Mouse (Mus musculus) yolk sac, embryonic 10.5 days (tissue): ENCODE results near the gene Cplx3.

Experiments used
- DNase-seq: peaks from one replicate; pipeline ENCODE4 v3.0.0-alpha.2; 2017; ENCODE audit warnings: low spot score

The Cplx3 gene

DNA sequence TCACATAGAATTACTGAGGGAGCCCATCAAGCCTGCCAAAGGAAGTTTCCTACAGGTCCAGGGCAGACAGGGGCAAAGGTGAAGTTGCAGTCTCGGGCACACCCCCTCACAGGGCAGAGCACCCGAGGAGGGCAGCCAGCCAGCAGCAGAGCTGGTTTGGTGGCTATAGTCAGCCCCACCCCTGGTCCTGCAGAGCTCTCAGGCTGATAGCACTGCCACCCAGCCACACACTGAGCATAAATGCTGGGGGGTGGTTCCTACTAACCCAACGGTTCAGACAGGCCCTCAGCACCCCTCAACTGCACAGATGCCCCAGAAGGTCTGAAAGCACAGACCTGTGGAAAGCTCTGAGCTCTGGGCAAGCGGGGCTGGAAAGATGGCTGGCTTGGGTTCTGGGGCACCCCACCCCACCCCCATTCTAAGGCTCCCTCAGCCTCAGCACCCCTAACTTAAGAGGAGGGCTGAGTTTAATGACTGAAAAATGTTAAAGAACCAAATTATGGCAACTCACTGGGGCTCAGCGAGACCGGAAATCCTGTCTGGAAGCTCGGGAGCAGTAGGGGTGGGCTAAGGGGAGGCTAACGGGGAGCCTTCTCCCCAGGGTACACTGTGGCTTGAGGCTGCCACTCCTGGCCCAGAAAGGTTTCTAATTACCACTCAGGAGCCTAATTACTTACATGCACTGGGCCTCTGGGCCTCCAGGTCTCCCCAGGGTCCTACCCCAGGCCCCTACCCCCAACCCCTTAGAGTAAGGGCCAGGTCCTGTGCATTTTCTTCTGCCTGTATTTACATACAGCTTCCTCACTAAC lies 32.8 kb upstream of the Cplx3 start:
- no peak for DNase-seq

DNA sequence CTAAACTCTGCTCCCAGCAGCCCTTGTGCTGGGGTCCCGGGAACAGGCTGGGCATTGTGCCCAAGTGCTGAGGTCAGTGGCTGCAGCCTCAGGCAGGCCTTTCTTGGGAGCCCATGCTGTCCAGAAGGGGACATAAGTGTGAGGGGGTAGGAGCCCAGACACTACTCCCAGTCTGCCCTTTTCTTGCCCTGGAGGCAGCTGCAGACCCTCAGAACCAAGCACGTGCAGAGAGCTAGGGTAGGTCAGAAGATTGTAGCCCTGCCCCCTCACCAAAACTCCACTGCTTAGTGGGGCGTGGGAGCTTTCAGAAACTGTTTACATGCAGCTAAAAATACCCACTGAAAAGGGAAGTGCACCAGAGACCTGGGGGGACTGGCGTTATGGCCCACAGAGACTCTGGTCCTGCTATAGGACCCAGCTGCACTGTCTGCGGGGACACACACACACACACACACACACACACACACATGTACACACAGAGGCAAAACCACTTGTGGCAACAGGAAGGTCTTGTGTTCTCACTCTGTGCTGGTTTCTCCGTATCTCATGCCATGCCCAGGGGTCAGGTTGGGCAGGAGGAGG lies 31.8 kb upstream of the Cplx3 start:
- no peak for DNase-seq

DNA sequence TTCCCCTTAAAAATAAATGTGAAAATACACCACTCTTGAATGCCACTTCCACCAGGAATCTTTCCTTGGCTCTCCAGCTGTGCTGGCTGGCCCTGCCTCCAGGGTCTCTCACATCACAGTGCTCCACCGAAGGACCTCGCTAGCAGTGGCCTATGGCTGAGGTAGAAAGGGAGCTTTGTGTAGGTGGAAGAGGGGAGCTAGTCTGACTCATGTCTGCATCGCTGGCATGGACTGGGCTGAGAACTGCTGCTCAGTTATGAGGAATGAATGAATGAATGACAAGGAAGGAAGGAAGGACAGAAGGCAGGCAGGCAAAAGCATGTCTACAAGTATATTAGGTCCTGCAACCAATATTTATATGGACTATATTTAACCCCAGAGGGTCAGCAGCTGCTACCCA lies 31.2 kb upstream of the Cplx3 start:
- DNase-seq = no peak

DNA sequence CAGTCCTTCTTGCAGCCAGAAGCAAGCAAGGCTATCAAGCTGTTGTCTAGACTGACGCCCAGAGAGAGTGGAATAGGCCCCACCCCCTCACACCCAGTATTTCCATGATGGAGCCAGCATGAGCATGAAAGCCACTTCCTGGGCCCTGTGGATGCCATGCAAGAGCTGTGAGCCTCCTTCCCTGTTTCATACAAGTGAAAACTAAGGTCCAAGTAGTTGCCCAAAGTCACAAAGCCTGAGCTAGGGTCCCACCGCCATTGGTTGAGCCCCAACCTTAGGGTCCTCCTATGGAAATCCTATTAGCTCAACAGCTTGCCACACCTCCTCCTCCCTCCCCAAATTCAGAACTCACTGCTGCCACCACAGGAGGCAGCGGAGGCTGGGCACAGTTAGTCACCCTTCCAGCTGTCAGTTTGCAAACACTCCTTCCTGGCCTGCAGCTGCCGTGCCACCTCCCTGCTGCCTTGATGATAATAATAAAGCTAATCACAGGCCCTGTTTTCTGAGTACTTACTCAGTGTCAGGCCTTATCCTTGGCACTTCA lies 27.5 kb upstream of the Cplx3 start:
- no peak for DNase-seq

DNA sequence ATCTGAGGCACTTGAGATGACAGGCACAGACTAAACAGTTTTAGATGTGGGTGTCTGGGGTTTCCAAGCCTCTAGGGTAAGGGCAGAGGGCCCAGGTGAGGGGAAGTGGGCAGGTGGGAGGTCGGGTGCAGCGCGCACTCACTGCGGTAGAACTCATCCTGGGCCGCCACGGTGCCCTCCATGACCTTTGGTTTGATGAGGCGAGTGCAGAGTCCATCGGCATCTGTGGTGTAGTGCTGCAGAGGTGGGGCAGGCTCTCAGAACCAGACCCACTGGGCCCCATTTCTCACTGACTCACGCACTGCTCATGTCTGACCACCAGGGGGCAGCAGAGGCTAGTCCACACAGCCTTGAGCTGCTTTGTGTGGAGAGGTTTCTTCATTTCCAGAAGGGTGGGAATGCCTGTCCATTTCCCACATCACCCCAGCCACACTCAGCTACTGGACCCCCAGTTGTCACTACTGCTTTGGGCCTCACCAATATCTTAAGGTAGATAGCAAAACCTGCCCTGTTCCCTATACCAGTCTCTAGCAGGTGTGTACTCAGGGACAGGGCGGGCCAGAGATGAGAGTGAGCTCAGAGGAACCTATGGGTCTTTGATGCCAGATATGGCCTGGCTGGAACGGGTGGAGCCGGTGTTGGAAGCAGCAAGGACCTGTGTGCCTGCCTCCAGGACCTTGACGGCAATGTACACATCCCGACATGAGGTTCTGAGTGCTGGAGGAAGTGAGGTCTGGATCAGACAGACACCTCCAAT lies 23.2 kb upstream of the Cplx3 start:
- peak; percentile 45 for DNase-seq

DNA sequence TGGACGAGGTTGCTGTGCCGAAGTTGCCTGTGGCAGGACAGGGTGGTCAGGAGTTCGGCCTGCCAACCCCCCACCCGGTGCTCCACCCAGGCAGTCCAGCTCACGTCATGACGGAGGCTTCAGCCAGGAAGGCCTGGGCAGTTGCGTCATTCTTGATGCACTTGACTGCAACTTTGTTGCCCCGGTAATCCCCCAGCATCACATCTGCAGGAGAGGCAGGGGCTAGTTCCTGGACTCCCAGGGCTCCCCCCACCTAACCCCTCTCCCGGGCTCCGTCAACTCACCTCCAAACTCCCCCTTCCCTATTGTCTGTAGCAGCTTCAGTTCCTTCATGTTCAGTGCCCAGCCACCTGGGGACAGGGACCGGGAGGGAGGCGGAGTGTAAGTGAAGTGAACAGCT lies 22.6 kb upstream of the Cplx3 start:
- DNase-seq = no peak

DNA sequence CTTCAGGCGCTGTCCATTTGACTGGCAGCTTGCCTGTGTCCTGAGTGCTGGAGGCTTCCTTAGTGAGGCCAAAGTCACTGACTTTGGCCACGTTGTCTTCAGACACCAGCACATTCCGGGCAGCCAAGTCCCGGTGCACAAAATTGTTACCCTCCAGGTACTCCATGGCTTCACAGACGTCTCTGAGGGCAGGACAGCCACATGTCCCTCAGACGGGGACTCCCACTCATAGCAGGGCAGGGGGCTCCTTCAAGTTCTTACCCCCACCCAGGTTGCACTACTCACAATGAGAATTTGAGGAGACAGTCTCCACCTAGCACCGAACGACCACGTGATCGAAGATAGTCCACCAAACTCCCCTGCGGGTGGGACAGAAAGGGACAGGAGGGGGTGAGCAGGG lies 21.8 kb upstream of the Cplx3 start:
- no peak for DNase-seq

DNA sequence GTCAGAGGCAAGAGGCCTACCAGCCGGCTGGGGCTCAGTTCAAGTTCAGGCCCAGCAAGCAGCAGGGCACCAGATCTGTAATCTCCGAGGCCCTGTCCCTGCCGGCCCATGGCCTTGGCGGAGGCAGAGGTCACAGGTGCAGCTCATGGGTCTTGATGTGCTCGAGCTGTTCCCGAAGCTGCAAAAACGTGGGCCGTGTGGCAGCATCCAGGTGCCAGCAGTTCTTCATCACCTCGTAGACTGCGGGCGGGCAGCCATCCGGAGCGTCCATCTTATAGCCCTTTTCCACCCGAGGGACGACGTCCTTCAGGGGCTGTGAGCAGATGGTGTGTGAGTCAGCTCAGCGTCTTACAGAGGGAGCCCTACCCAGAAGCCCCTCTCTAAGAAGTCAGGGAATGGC lies 21.1 kb upstream of the Cplx3 start:
- DNase-seq = no peak

DNA sequence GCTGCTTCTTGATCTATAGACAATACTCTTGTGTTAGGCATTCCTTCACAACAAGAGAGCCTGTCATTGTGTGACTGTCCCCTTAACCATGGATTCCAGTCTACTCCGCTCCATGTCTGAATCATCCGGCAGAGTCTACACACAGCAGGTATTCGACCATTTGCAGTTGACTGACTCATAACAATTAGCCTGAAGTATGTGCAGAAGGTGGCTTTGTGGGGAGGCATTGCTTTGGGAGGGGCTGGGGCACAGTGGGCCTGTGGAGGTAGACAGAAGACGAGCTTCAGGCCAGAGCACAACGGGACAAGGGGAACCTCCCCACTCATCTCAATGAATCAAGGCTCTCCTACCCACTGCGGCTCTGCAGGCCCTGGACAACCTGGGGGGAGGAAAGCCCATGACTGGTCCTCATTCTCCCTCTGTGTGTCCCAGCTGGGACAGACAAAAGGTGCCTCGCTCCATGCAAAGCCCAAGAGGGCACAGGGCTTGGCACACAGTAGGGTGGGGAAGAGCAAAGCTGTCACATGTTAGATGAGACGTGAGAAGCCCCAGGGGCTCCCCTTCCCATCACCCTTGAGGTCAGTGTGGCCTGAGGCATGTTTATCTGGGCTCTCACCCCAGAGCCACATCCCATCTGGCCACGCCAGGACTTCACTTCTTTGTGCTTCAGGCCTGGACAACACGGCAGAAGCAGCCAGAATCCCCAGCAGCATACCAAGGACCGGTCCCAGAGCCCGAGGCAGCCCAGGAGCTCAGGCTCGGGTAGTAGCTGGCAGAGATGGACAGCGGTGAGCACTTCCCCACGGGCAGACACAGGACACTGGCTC lies 19.8 kb upstream of the Cplx3 start:
- DNase-seq = no peak

DNA sequence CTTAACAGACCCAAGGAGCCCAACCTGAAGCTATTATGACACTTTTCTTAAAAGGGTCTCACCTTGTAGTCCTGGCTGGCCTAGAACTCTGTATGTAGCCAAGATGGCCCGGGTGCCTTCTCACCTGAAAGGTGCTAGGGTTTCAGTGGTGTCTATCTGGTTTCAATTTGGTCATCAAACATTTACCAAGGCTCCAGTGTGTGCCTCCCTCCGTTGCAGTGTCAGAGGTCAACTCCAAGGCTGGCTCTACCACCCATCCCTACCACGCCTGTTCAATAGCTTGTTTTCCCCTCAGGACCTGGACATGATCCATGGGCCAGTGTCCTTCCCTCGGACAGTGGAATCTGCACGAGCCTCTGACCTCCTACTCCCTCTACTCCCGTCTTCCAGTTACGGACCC lies 18.2 kb upstream of the Cplx3 start:
- no peak for DNase-seq

DNA sequence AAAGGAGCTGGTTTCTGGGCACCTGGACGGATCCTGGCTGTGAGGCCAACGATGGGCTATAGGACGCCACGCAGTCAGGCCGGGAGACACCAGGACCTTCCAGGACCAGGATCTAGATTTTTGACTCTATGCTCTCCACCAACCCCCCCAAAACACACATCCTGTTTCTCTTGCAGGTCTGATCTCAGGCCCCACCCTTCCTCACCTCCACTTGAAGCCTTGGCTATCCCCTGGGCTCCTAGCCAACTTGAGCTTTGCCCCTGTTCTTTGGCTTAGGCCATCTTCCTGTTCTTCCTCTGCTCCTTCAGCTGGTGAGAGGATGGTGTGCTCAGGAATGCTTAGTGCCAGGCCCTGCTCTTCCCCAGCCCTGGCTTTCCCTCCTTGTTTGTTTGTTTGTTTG lies 14.6 kb upstream of the Cplx3 start, which contains the start of gene Lman1l:
Gene Lman1l (minus strand): TSS at position 101 of the 400 bp plus-strand sequence.
- no peak for DNase-seq

DNA sequence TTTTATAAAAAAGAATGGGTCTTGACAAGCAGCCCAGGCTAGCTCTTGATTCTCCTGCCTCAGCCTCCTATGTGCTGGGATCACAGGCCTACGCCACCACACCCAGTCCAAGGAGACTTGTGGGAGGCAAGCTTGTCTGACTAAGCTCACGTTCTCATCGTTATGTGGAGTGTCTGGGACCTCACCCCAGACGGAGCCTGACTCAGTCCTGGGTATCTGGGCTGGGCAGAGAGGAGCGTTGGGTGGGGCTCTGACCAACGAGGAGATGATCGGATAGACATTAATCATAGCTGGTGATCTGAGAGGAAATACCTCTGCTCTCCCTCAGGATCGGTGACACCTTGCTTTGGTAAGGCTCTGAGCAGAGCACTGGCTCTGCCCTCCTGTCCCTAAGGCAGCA lies 12.8 kb upstream of the Cplx3 start:
- no peak for DNase-seq

DNA sequence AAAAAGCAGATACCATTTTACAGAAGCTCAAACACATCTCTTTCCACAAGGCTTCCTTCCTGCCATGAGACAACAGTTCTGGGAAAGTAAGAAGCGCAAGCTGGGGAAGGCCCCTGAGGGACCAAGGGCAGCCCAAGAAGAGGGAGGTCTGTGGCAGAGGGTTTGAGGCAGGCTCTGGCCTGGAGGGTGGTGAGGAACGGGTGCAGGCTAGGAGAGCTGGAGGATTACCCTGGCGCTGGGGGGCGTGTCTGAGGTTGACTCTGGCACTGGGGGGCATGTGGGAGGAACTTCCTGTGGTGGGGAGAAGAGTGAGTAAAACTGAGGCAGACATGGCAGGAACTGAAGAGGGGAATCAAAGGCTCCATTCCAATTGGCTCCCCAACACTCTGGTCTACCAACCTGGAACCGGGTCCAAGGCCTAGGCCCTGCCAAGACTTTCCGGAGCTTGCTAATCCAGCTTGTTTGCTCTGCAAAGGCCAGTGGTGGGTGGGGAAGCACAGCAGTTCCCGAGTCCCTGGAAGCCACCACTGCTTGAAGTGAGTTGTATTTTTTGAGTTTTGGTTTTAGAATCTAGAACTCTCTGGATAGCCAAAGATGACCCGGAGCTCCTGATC lies 11.6 kb upstream of the Cplx3 start:
- DNase-seq = no peak

DNA sequence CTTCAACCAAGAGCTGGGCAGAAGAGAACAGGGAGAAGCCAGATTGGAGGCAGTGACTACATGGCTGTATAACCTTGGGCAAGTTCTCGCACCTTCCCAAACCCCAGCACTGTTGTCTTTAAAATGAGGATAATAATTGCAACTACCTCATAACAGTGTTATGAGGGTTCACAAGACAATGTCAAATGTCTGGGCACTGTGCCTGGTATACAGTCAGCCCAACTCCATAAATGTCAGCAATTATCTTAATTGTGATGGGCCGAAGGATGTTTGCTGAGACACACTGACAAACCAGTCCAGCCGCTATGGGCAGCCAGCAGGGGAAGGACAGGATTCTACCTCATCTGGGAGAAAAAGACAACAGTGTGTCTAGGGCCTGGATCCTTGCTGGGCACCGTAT lies 8.7 kb upstream of the Cplx3 start:
- DNase-seq = no peak

DNA sequence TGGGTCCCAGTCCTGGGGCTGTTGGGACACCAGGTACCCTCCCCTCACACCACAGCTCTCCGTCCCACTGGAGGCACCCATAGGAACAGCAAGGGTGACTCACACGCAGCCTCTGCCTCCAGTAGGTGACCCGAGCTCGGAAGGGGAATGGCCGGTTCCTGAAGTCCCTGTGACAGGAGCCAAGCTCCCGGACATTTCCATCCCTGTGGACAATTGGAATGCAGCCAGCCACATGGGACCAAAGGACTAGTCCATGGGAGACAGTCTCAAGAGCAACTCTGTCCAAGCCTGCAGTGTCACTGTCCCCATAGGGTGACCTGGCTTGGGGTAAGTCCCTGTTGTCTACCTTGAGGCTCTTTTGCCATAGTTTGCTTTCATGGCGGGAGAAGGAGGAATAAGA lies 7.9 kb upstream of the Cplx3 start:
- no peak for DNase-seq

DNA sequence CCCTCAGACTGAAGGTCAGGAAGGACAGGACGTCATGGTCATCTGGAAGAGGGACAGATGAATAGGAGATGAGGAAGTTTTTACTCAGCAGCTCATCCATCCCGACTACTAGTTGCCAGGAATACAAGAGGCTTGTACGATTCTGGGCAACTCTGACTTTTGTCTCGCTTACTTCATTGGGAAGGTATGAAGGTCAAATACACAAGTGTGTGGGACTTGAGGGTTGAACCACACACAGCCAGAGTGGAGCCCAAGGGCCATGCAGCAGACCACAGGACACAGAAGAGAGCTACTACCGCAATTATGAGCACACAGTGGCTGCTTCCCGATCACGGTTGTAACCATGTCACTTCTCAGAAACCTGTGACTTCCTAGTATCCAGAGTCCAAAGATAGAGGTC lies 6.5 kb upstream of the Cplx3 start:
- DNase-seq = no peak

DNA sequence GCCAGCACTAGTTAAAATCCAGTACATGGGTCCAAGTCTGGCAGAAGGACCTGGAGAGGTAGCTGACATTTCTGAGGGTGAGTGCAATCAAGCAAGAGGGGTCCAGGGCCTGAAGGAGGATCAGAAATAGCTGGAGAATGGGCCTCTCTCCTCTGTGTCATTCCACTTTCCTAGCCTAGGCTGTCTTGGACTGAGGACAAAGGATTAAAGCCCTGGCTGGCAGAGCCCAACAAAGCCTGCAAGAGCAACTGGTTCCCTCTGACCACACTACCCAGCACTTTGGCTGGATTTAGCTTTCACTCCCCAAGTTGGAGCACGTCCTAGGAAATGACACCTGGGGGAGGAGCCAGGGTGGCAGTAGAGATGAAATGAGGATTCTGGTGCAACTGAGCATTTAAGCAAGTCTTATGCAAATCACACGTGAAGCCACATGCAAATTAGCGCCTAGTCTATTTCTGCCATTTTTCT lies 4.3 kb upstream of the Cplx3 start:
- DNase-seq = no peak

DNA sequence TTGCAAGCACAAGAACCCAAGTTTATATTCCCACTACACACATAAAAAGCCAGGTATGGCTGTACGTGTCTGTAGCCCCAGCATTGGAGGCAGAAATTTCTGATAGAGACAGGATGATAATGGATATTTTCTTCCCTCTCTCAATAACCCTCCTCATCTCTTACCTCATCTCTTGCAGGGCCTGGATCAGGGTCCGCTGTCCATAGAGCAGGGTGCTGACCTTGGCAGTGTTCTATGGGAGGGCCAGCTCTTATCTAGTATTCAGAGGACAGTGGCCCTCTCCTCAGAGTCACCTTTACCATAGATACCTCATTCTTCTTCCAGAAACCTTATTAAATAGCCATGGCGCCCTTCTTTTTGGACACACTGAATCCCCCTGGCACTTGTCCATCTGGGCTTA lies 3.7 kb upstream of the Cplx3 start:
- no peak for DNase-seq

DNA sequence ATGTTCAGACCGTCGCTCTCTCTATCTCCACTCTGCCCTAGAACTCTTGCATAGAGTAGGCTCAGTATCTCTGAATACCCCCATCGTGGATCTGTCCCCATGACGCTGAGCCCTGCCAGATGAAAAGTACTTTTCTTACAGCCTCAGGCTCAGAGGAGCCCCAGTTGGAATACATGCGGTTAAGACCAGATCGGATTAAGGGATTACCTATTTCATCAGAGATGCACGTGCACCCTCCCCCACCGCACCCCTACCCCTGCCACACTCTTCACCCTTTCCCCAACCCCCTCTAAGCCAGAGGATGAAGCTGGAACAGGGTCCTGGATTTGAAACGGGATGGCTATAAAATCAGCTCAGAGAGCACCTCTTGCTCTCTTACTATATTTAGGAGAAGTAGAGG lies 578 bp downstream of the Cplx3 start:
- DNase-seq = no peak

DNA sequence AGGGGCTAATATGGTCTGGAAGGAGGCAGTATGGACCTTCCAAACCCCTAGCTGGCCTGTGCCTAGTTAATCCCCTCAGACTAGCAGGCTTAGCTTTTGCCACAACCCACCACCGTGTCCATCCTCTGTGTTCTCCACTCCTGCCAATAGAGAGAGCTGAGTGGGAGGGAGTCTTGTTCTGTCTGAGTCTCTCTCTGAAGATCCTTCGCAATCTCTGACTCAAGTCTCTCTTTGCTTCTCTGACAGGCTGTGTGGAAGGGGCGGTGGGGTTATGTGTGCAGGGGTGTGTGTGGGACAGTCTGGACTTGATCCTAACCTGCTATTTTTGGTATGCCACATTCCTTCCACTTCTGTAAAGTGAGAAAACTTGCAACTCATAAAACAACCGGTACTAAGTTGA lies 1.2 kb downstream of the Cplx3 start:
- no peak for DNase-seq

DNA sequence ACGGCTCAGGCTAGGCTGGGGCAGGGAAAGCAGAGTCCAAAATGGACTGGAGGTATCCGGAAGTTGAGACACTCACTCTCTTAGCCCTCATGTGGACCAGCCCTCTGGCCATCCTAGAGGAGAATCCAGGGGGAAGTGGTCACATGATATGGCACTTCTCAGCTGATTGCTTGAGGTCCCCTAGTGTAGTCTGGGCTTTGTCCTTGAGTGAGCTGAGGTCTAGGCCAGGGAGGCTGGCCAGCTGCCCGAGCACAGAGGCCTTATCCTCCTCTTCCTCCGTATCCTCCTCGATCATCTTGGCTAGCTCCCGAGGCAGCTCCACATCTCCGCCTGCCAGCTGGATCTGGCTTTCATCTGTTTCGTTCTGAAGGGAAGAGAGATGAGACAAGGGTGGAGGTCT lies 4.0 kb downstream of the Cplx3 start:
- no peak for DNase-seq

DNA sequence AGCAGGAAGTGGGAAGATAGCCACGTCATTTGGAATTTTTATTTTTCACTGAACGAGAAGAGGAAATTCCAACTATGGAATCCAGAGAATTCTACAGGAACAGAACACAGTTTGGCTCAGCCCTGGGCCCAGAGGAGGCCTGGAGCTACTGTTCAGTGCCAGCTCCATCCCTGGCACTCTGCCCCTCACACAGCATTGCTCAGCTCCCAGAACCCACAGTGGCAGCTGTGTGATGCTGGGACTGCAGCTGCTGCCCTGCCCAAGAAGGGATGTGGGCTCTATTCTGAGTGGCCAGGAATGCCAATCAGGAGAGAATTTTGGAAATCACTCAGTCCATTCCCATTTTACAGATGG lies 4.8 kb downstream of the Cplx3 start:
- no peak for DNase-seq
